1 mouse cellular context compared by ENCODE assay signal in genomic region chr8:109407913-109408312, GRCm38 (mm10).
TF ChIP-seq lines count a peak whose summit lies in the region.

No protein-coding gene starts in this region.

TF ChIP-seq in MEL, 35 proteins besides CTCF, POLR2A, EP300 and RAD21 (continued from another document):
- TF ChIP-seq ELF1 (IDR thresholded peaks at IDR 0.05; ENCODE audit: low read depth, low read length): no peak
